Comparison of ENCODE assay signal across 22 mouse cellular contexts in genomic region chr12:51810564-51810963, GRCm38 (mm10).
"Had no signal": no experiment of that assay in that cellular context is flagged by ENCODE, and none has a peak within 500 bp of the region (broad histone marks: within the 10 kb centered on the region; RNA-seq: fewer than 3 reads in every experiment).

No protein-coding gene starts in this region.

- H3K4me3 ChIP-seq: heart, embryonic 10.5 days; heart, embryonic 12.5 days; hindbrain, embryonic 10.5 days; hindbrain, embryonic 12.5 days; intestine, embryonic 15.5 days; layer of hippocampus, adult 2 months; limb, embryonic 13.5 days; limb, embryonic 15.5 days; liver, embryonic 12.5 days had no signal

- DNase-seq: gastrocnemius, postnatal 10 days; gastrocnemius, postnatal 36 days; heart, adult 18-20 months; heart, postnatal 14 days; heart, postnatal 4 days; kidney, adult 18-20 months; kidney, adult 8-10 months; kidney, postnatal 10 days; kidney, postnatal 25 days; kidney, postnatal 4 days; left cerebral cortex, postnatal 4 days had no signal

- H3K4me1 ChIP-seq: heart, embryonic 10.5 days; hindbrain, embryonic 10.5 days; hindbrain, embryonic 12.5 days; intestine, embryonic 15.5 days; limb, embryonic 13.5 days; limb, embryonic 15.5 days had no signal

- H3K27ac ChIP-seq: heart, embryonic 10.5 days; hindbrain, embryonic 10.5 days; hindbrain, embryonic 12.5 days; hindbrain, embryonic 14.5 days; intestine, embryonic 15.5 days; layer of hippocampus, adult 2 months; limb, embryonic 13.5 days; limb, embryonic 15.5 days; liver, embryonic 14.5 days had no signal
